8 mouse cellular contexts compared by ENCODE assay signal in genomic region chr16:20732925-20733730, GRCm38 (mm10). TPM values are rescaled to one million over a fixed set of nuclear protein-coding genes. Genes with fewer than 3 reads are reported as not detected.
DNase-seq lines count a peak whose midpoint lies in the region; ATAC-seq and TF ChIP-seq lines count a peak whose summit lies in the region.

Gene Chrd (plus strand): TSS chr16:20733127.

- H3K36me3 ChIP-seq in intestine, postnatal 0 days (ENCODE audit: control insufficient read depth, insufficient read depth): peaks cover 5% of the 10 kb centered on the region; the same call in 1 of the 2 replicates
- H3K36me3 ChIP-seq in midbrain, embryonic 16.5 days (ENCODE audit: control insufficient read depth, insufficient read depth, low read length): 0 out of 2 replicates have a peak, but pooled peaks cover 3% of the 10 kb centered on the region

- WGBS in intestine, postnatal 0 days: under 1% methylated on average over 57 of the region's 70 CpGs
- WGBS in midbrain, embryonic 16.5 days: under 1% methylated on average over 58 of the region's 70 CpGs

- DNase-seq in left cerebral cortex, adult 18-20 months (ENCODE audit: low spot score in 2 of 2): peak; percentile 56 to 77
- no peak for DNase-seq in left cerebral cortex, adult 9 months (ENCODE audit: low spot score in 2 of 2)
- peak; percentile 50 to 70 for DNase-seq in cerebellum, postnatal 4 days (ENCODE audit: low spot score in 2 of 2)
- DNase-seq in gastrocnemius, postnatal 36 days: peak; percentile 66
- DNase-seq in liver: peak; percentile 61
- DNase-seq in thymus, postnatal 4 days: no peak

- ATAC-seq in intestine, postnatal 0 days: peak; percentile 37; the same call in 1 of the 2 replicates
- peak; percentile 71 for ATAC-seq in midbrain, embryonic 16.5 days

- peak within 1 kb of the TSS; percentile 61 for H3K4me3 ChIP-seq in intestine, postnatal 0 days (ENCODE audit: low read depth, low read length)
- peak within 1 kb of the TSS; percentile 86 for H3K4me3 ChIP-seq in midbrain, embryonic 16.5 days (ENCODE audit: low read depth, low read length)

- H3K4me2 ChIP-seq in intestine, postnatal 0 days (replicated peaks; ENCODE audit: low read depth): peak within 1 kb of the TSS; percentile 98
- peak within 1 kb of the TSS; percentile 95 for H3K4me2 ChIP-seq in midbrain, embryonic 16.5 days (ENCODE audit: low read length)

- no peak for TF ChIP-seq CTCF in intestine, postnatal 0 days (IDR thresholded peaks at IDR 0.05; ENCODE audit: low read depth)

- peaks cover 29% of the 10 kb centered on the region for H3K27me3 ChIP-seq in intestine, postnatal 0 days (replicated peaks; ENCODE audit: control insufficient read depth, insufficient read depth, low read length)
- peaks cover 13% of the 10 kb centered on the region for H3K27me3 ChIP-seq in midbrain, embryonic 16.5 days (ENCODE audit: control insufficient read depth, insufficient read depth, low read depth, low read length)

- no peaks in the 10 kb centered on the region for H3K9me3 ChIP-seq in intestine, postnatal 0 days (ENCODE audit: control insufficient read depth)
- no peaks in the 10 kb centered on the region for H3K9me3 ChIP-seq in midbrain, embryonic 16.5 days (replicated peaks; ENCODE audit: control insufficient read depth, low read length, poor library complexity, severe bottlenecking)

- intact Hi-C loops in gastrocnemius, postnatal 36 days (cut with DNase I): no loop called here

- peak within 1 kb of the TSS; percentile 54 for H3K27ac ChIP-seq in intestine, postnatal 0 days (ENCODE audit: low read depth, low read length)
- H3K27ac ChIP-seq in midbrain, embryonic 16.5 days (ENCODE audit: low read length): peak within 1 kb of the TSS; percentile 73

- H3K4me1 ChIP-seq in intestine, postnatal 0 days (replicated peaks; ENCODE audit: control insufficient read depth, insufficient read depth, low read length): peaks cover 7% of the 10 kb centered on the region; the same call in 1 of the 2 replicates
- peaks cover 14% of the 10 kb centered on the region for H3K4me1 ChIP-seq in midbrain, embryonic 16.5 days (ENCODE audit: control insufficient read depth, insufficient read depth, low read length)

- peak within 1 kb of the TSS; percentile 58 for H3K9ac ChIP-seq in intestine, postnatal 0 days (ENCODE audit: low read depth, low read length)
- H3K9ac ChIP-seq in midbrain, embryonic 16.5 days (ENCODE audit: low read depth, low read length): peak within 1 kb of the TSS; percentile 92

RNA-seq across cellular contexts. Expression of gene Chrd, which starts in this region (rescaled TPM):
- 10 to 100 TPM; 39.9 to 47.0 TPM for total RNA-seq in left cerebral cortex, adult 18-20 months (2021)
- 1 to 10 TPM; 2.3 to 3.0 TPM for total RNA-seq in gastrocnemius, postnatal 36 days (2021)
- 2.3 TPM in 2 replicates for polyA plus RNA-seq in intestine, postnatal 0 days (2015; fragmentation: Nextera tagmentation; extraction: Ambion mirVana)
- 3.7 and 4.5 TPM in 2 replicates for polyA plus RNA-seq in midbrain, embryonic 16.5 days (2015; fragmentation: Nextera tagmentation; extraction: Ambion mirVana)

Comparison
In these comparisons a context has a peak if more than half of its experiments do, and no peak if none do; other contexts are left out.
1. RNA of gene Chrd (total RNA-seq): 39.9 to 47.0 TPM in left cerebral cortex, adult 18-20 months; 2.3 to 3.0 TPM in gastrocnemius, postnatal 36 days; every median in the first group is over 10 times any median in the second.
2. DNase-seq: peak in left cerebral cortex, adult 18-20 months (2 of 2), cerebellum, postnatal 4 days (2 of 2), gastrocnemius, postnatal 36 days (2 of 2) and liver (single experiment); none in left cerebral cortex, adult 9 months (0 of 2) and thymus, postnatal 4 days (single experiment).